Mouse (Mus musculus) layer of hippocampus, postnatal 25 days (tissue): ENCODE measurements around the gene Plpp3. TPM values are rescaled to one million over a fixed set of nuclear protein-coding genes. Genes with fewer than 3 reads are reported as not detected.

Experiments used
- DNase-seq, 2 experiments: peaks; one replicate each; pipeline ENCODE4 v3.0.0; 2022; ENCODE audit warnings: mixed read lengths in 2 of 2, low spot score in 1 of 2; ENCODE audit errors: extremely low spot score in 1 of 2
- total RNA-seq, 2 experiments: library from RNA; stranded (reverse); gene quantifications; 2 replicates each; pipeline ENCODE4 v1.2.3; 2021

The Plpp3 gene
- total RNA-seq, 2 experiments from 2014 or later: 202 to 209 TPM

GRCm38 (mm10) chr4:105156955-105157275 lies 232 bp upstream of the Plpp3 start:
- no peak for DNase-seq

GRCm38 (mm10) chr4:105158169-105158555 lies 1.0 kb downstream of the Plpp3 start:
- DNase-seq: peak; percentile 53 to 65

GRCm38 (mm10) chr4:105158651-105159530 lies 1.7 kb downstream of the Plpp3 start:
- DNase-seq: no peak

GRCm38 (mm10) chr4:105159531-105159870 lies 2.4 kb downstream of the Plpp3 start:
- DNase-seq: no peak

- DNase-seq: no peak
Observed at GRCm38 (mm10) chr4:105160470-105160869, 3.3 kb downstream of the Plpp3 start.

- DNase-seq: no peak
Observed at GRCm38 (mm10) chr4:105162014-105162413, 4.9 kb downstream of the Plpp3 start.

GRCm38 (mm10) chr4:105162676-105163075 lies 5.5 kb downstream of the Plpp3 start:
- no peak for DNase-seq

- no peak for DNase-seq
Observed at GRCm38 (mm10) chr4:105163981-105164411, 6.8 kb downstream of the Plpp3 start.

- DNase-seq: no peak
Observed at GRCm38 (mm10) chr4:105164952-105165351, 7.8 kb downstream of the Plpp3 start.

GRCm38 (mm10) chr4:105169093-105169571 lies 12.0 kb downstream of the Plpp3 start:
- DNase-seq: no peak

GRCm38 (mm10) chr4:105169826-105170810 lies 13.0 kb downstream of the Plpp3 start:
- DNase-seq: no peak

- DNase-seq: no peak
Observed at GRCm38 (mm10) chr4:105170811-105171401, 13.8 kb downstream of the Plpp3 start.

GRCm38 (mm10) chr4:105171432-105171831 lies 14.3 kb downstream of the Plpp3 start:
- no peak for DNase-seq

GRCm38 (mm10) chr4:105174778-105175177 lies 17.6 kb downstream of the Plpp3 start:
- DNase-seq: no peak

- no peak for DNase-seq
Observed at GRCm38 (mm10) chr4:105175255-105176035, 18.3 kb downstream of the Plpp3 start.

- DNase-seq: no peak
Observed at GRCm38 (mm10) chr4:105181014-105181658, 24.0 kb downstream of the Plpp3 start.

- DNase-seq: no peak
Observed at GRCm38 (mm10) chr4:105181659-105182167, 24.6 kb downstream of the Plpp3 start.

GRCm38 (mm10) chr4:105182249-105182648 lies 25.1 kb downstream of the Plpp3 start:
- DNase-seq: no peak

- no peak for DNase-seq
Observed at GRCm38 (mm10) chr4:105184490-105184889, 27.3 kb downstream of the Plpp3 start.
